Mouse (Mus musculus) induced T-regulatory cell, adult 2 months (primary cell): ENCODE results near the gene Hk2.
A peak's percentile ranks its signal among the peaks of the same experiment; 100 is the strongest.

Experiments used
- DNase-seq: peaks from one replicate; pipeline ENCODE4 v3.0.0-alpha.2; 2012; ENCODE audit warnings: low read depth

The Hk2 gene

GRCm38 (mm10) chr6:82770286-82770685 is 4.0 kb downstream of the Hk2 start:
- DNase-seq: no peak

GRCm38 (mm10) chr6:82769704-82770103 is 4.5 kb downstream of the Hk2 start:
- peak; percentile 43 for DNase-seq

- no peak for DNase-seq
Measured at GRCm38 (mm10) chr6:82767734-82768586, 6.3 kb downstream of the Hk2 start.

- DNase-seq: no peak
Measured at GRCm38 (mm10) chr6:82766636-82767035, 7.6 kb downstream of the Hk2 start.

GRCm38 (mm10) chr6:82765261-82765660 is 9.0 kb downstream of the Hk2 start:
- no peak for DNase-seq

- DNase-seq: no peak
Measured at GRCm38 (mm10) chr6:82763871-82764503, 10.3 kb downstream of the Hk2 start.

- DNase-seq: no peak
Measured at GRCm38 (mm10) chr6:82762728-82763127, 11.5 kb downstream of the Hk2 start.

GRCm38 (mm10) chr6:82760749-82761357 is 13.4 kb downstream of the Hk2 start:
- no peak for DNase-seq

GRCm38 (mm10) chr6:82759241-82759640 is 15.0 kb downstream of the Hk2 start:
- no peak for DNase-seq

- DNase-seq: no peak
Measured at GRCm38 (mm10) chr6:82756799-82757210, 17.4 kb downstream of the Hk2 start.

- no peak for DNase-seq
Measured at GRCm38 (mm10) chr6:82756216-82756615, 18.0 kb downstream of the Hk2 start.

GRCm38 (mm10) chr6:82755338-82755737 is 18.9 kb downstream of the Hk2 start:
- peak; percentile 60 for DNase-seq

GRCm38 (mm10) chr6:82754769-82755168 is 19.5 kb downstream of the Hk2 start:
- DNase-seq: peak; percentile 27

GRCm38 (mm10) chr6:82753638-82754361 is 20.5 kb downstream of the Hk2 start:
- DNase-seq: peak; percentile 65

GRCm38 (mm10) chr6:82753061-82753460 is 21.2 kb downstream of the Hk2 start:
- peak; percentile 60 for DNase-seq

GRCm38 (mm10) chr6:82751791-82752190 is 22.5 kb downstream of the Hk2 start:
- DNase-seq: no peak

GRCm38 (mm10) chr6:82751031-82751430 is 23.2 kb downstream of the Hk2 start:
- DNase-seq: no peak

GRCm38 (mm10) chr6:82750063-82750462 is 24.2 kb downstream of the Hk2 start:
- DNase-seq: no peak

GRCm38 (mm10) chr6:82748106-82748672 is 26.1 kb downstream of the Hk2 start:
- no peak for DNase-seq

GRCm38 (mm10) chr6:82747085-82747484 is 27.2 kb downstream of the Hk2 start:
- DNase-seq: no peak

- peak; percentile 74 for DNase-seq
Measured at GRCm38 (mm10) chr6:82744553-82744952, 29.7 kb downstream of the Hk2 start.

- no peak for DNase-seq
Measured at GRCm38 (mm10) chr6:82741518-82741880, 32.8 kb downstream of the Hk2 start.
